Mouse (Mus musculus) erythroblast, embryonic 14.5 days (primary cell): ENCODE measurements around the gene Josd1. TPM values are rescaled to one million over a fixed set of nuclear protein-coding genes. Genes with fewer than 3 reads are reported as not detected.
A peak's percentile ranks its signal among the peaks of the same experiment; 100 is the strongest.

ENCODE experiments used
- H3K27me3 ChIP-seq: 2 replicates; pipeline ENCODE4 v1.6.1; 2012; ENCODE audit warnings: inconsistent platforms; ENCODE audit not compliant: control insufficient read depth
- H3K36me3 ChIP-seq: 2 replicates; pipeline ENCODE4 v1.6.1; 2012; ENCODE audit warnings: mild to moderate bottlenecking, inconsistent platforms; ENCODE audit not compliant: control insufficient read depth
- H3K4me1 ChIP-seq: 2 replicates; pipeline ENCODE4 v1.6.1; 2012; ENCODE audit warnings: inconsistent platforms; ENCODE audit not compliant: control insufficient read depth
- H3K4me3 ChIP-seq: replicated peaks from 2 replicates; pipeline ENCODE3; 2012; ENCODE audit warnings: moderate library complexity, mild to moderate bottlenecking, inconsistent platforms
- H3K9me3 ChIP-seq: 2 replicates; pipeline ENCODE4 v1.6.1; 2012; ENCODE audit warnings: low read length, inconsistent platforms, mixed read lengths; ENCODE audit not compliant: control insufficient read depth
- GATA1 ChIP-seq: IDR thresholded peaks from 2 replicates; pipeline ENCODE4 v1.6.1; 2012; ENCODE audit warnings: low read length, inconsistent platforms, mixed read lengths
- TAL1 ChIP-seq: IDR thresholded peaks from 3 replicates; pipeline ENCODE4 v1.6.1; 2012; ENCODE audit warnings: low read length, inconsistent platforms, mixed read lengths
- polyA plus RNA-seq: library from polyadenylated mRNA; stranded (reverse); fragments of >175 nt; gene quantifications from 2 replicates; pipeline ENCODE4 v1.2.3, GENCODE M21; 2012

Josd1 gene
- polyA plus RNA-seq, 1 experiment = 2.5 TPM

- H3K36me3 ChIP-seq = peaks cover 96% of the 10 kb centered on the region
- TF ChIP-seq TAL1 (no peak), GATA1 (no peak)
- no peaks in the 10 kb centered on the region for H3K27me3 ChIP-seq
- no peaks in the 10 kb centered on the region; the same call in 1 of the 2 replicates for H3K4me1 ChIP-seq
- H3K4me3 ChIP-seq = no peak overlapping the region
- no peaks in the 10 kb centered on the region for H3K9me3 ChIP-seq
Observed at GRCm38 (mm10) chr15:79720796-79721195, 33.1 kb upstream of the Josd1 start.

- no peaks in the 10 kb centered on the region for H3K27me3 ChIP-seq
- H3K4me1 ChIP-seq = no peaks in the 10 kb centered on the region; the same call in 1 of the 2 replicates
- H3K4me3 ChIP-seq = no peak overlapping the region
- H3K9me3 ChIP-seq = no peaks in the 10 kb centered on the region
- no peak for TF ChIP-seq GATA1
- TF ChIP-seq TAL1 = no peak
- H3K36me3 ChIP-seq = peaks cover 96% of the 10 kb centered on the region
Observed at GRCm38 (mm10) chr15:79720267-79720666, 32.5 kb upstream of the Josd1 start.

- Histone ChIP-seq H3K9me3 (no peaks in the 10 kb centered on the region), H3K4me3 (no peak overlapping the region), H3K4me1 (peaks cover 18% of the 10 kb centered on the region), H3K27me3 (no peaks in the 10 kb centered on the region), H3K36me3 (peaks cover 100% of the 10 kb centered on the region)
- no peak for TF ChIP-seq TAL1
- TF ChIP-seq GATA1 = no peak
Observed at GRCm38 (mm10) chr15:79716710-79717109, 29.0 kb upstream of the Josd1 start.

DNA sequence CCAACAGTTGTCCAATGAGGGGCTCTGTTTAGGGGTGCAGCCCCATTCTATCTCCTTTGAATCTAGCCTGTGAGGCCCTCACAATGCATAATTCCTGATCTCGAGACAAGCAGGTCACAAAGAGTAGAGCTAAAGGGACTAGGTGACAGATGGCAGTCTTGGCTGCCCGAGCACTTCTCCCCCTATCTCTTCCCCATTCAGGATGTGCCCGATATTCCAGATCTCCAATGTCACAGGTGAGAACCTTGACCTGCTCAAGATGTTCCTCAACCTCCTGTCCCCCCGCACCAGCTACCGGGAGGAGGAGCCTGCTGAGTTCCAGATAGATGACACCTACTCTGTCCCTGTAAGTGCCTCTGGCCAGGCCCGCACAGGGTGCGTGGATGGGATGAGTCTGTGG, 27.9 kb upstream of the Josd1 start:
- Histone ChIP-seq H3K36me3 (peaks cover 100% of the 10 kb centered on the region), H3K4me3 (no peak overlapping the region), H3K4me1 (peaks cover 18% of the 10 kb centered on the region), H3K27me3 (no peaks in the 10 kb centered on the region), H3K9me3 (no peaks in the 10 kb centered on the region)
- TF ChIP-seq TAL1 (no peak), GATA1 (no peak)

- H3K36me3 ChIP-seq = peaks cover 75% of the 10 kb centered on the region
- TF ChIP-seq TAL1 = no peak
- no peak for TF ChIP-seq GATA1
- no peaks in the 10 kb centered on the region for H3K27me3 ChIP-seq
- H3K9me3 ChIP-seq = no peaks in the 10 kb centered on the region
- H3K4me1 ChIP-seq = peaks cover 13% of the 10 kb centered on the region
- H3K4me3 ChIP-seq = no peak overlapping the region
Observed at GRCm38 (mm10) chr15:79708229-79708822, 20.6 kb upstream of the Josd1 start.

DNA sequence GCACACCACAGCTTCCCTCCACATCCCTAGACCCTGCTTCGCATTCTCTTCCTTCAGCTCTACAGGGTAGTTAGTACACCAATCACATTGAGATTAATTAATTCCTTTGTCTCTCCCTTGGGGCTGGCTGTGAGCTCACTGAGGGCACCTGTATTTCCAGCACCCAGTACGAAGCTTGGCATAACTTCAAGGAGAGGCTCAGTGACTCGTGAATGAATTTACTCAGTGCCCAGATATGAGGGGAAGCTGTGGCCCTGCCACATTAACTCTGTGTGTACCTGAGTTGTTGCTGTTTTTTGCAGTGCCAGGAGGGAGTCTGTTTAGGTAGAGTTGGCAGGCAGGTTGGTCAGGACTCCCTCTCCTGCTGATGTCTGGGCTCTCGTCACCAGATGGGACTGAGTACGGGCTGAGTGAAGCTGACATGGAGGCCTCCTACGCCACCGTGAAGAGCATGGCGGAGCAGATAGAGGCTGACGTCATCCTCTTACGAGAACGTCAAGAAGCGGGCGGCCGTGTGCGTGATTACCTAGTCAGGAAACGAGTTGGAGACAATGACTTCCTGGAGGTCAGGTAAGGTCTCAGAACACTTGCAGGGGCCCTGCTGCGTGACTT, 19.0 kb upstream of the Josd1 start:
- TF ChIP-seq TAL1 (no peak), GATA1 (no peak)
- H3K27me3 ChIP-seq = no peaks in the 10 kb centered on the region
- peaks cover 5% of the 10 kb centered on the region for H3K4me1 ChIP-seq
- H3K9me3 ChIP-seq = no peaks in the 10 kb centered on the region
- H3K4me3 ChIP-seq = no peak overlapping the region
- H3K36me3 ChIP-seq = peaks cover 59% of the 10 kb centered on the region

GRCm38 (mm10) chr15:79697558-79698187, 10.0 kb upstream of the Josd1 start:
- no peak for TF ChIP-seq GATA1
- no peak for TF ChIP-seq TAL1
- peaks cover 67% of the 10 kb centered on the region for H3K36me3 ChIP-seq
- H3K9me3 ChIP-seq = no peaks in the 10 kb centered on the region
- H3K27me3 ChIP-seq = no peaks in the 10 kb centered on the region
- H3K4me1 ChIP-seq = peaks cover 61% of the 10 kb centered on the region
- H3K4me3 ChIP-seq = no peak overlapping the region

DNA sequence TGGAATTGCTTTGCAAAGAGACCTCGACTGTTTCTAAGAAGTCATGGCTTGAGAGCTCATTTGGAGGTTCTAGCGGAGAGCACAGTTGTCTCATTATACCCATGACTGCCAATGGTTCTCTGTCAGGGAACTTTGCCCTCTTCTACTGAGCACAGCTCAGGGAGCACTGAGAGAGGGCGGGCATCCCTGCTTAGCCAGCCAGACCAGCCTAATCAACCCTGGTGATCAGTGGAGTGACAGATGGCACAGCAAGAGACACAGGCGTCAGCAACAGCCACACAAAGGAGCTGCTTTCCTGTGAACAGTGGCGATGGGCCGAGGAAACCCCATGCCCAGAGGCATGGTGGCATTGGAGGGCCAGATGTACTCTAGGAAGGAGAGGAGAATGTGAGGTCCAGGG, 9.3 kb upstream of the Josd1 start:
- Histone ChIP-seq H3K9me3 (no peaks in the 10 kb centered on the region), H3K36me3 (peaks cover 69% of the 10 kb centered on the region), H3K4me1 (peaks cover 67% of the 10 kb centered on the region), H3K4me3 (no peak overlapping the region), H3K27me3 (no peaks in the 10 kb centered on the region)
- TF ChIP-seq TAL1 (no peak), GATA1 (peak; percentile 69; the same call in 1 of the 2 replicates)

GRCm38 (mm10) chr15:79696508-79696907, 8.8 kb upstream of the Josd1 start:
- H3K4me1 ChIP-seq = peaks cover 72% of the 10 kb centered on the region
- TF ChIP-seq GATA1 (no peak), TAL1 (no peak)
- H3K9me3 ChIP-seq = no peaks in the 10 kb centered on the region
- peaks cover 71% of the 10 kb centered on the region for H3K36me3 ChIP-seq
- H3K27me3 ChIP-seq = no peaks in the 10 kb centered on the region
- H3K4me3 ChIP-seq = no peak overlapping the region
